Mouse (Mus musculus): ENCODE results near the gene Gapt.

DNA sequence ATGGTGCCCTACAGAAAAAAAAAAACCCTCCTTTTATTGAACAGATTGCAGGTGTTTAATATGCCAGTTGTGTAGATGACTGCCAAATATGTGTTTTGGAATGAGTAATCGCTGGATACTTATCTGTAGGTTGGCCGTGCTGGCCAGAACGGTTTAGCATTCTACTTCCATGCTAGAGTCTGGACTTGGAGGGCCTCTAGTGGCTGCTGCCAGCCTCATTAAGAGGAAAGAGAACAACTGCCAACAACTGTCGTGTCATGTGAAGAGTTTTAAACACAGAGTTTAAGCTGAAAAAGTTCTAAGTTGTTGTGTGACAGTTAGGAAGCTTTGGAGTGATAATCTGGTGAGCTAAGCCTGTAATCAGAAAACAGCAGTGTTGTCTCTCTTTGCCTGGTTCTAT, 38.3 kb downstream of the Gapt start:
- TF ChIP-seq NANOG (IDR thresholded peaks at IDR 0.05; ENCODE audit: borderline replicate concordance, low read length) (no peak), CTCF (conservative IDR thresholded peaks at IDR 0.05; ENCODE audit: low read length) (no peak)

All from E14TG2a.4 (cell line).